Mouse (Mus musculus): ENCODE measurements around the gene Nagpa. TPM values are rescaled to one million over a fixed set of nuclear protein-coding genes. Genes with fewer than 3 reads are reported as not detected.

Nagpa gene
- polyA plus RNA-seq, 1 experiment from 2014 or later: 14.7 TPM

GRCm38 (mm10) chr16:5222140-5222539 lies 18.3 kb upstream of the Nagpa start, which contains the start of gene AU021092:
TSS of gene AU021092 (minus strand) at chr16:5222299.
- no peak for ATAC-seq (ENCODE audit: insufficient number of reproducible peaks, insufficient read depth, low FRiP score, low TSS enrichment, low read depth)
- no peaks in the 10 kb centered on the region for H3K4me1 ChIP-seq (replicated peaks)
- no peaks in the 10 kb centered on the region for H3K36me3 ChIP-seq
- no peak within 1 kb of the TSS for H3K4me3 ChIP-seq (replicated peaks)
- 79% methylated on average over 6 of the region's 6 CpGs for WGBS
- no peak within 1 kb of the TSS for H3K4me2 ChIP-seq
- H3K27me3 ChIP-seq: peaks cover 21% of the 10 kb centered on the region
- no peak within 1 kb of the TSS for H3K27ac ChIP-seq
- no peaks in the 10 kb centered on the region for H3K9me3 ChIP-seq
- H3K9ac ChIP-seq (replicated peaks): no peak within 1 kb of the TSS

- no peak overlapping the region for H3K4me3 ChIP-seq (replicated peaks)
- no peak for ATAC-seq (ENCODE audit: insufficient number of reproducible peaks, insufficient read depth, low FRiP score, low TSS enrichment, low read depth)
- no peak overlapping the region for H3K4me2 ChIP-seq
- H3K9me3 ChIP-seq: no peaks in the 10 kb centered on the region
- no peak overlapping the region for H3K9ac ChIP-seq (replicated peaks)
- H3K27me3 ChIP-seq: peaks cover 22% of the 10 kb centered on the region
- no peaks in the 10 kb centered on the region for H3K36me3 ChIP-seq
- no peak overlapping the region for H3K27ac ChIP-seq
- 85% methylated on average over 4 of the region's 4 CpGs for WGBS
- H3K4me1 ChIP-seq (replicated peaks): no peaks in the 10 kb centered on the region
Observed at GRCm38 (mm10) chr16:5221403-5221802, 17.6 kb upstream of the Nagpa start.

DNA sequence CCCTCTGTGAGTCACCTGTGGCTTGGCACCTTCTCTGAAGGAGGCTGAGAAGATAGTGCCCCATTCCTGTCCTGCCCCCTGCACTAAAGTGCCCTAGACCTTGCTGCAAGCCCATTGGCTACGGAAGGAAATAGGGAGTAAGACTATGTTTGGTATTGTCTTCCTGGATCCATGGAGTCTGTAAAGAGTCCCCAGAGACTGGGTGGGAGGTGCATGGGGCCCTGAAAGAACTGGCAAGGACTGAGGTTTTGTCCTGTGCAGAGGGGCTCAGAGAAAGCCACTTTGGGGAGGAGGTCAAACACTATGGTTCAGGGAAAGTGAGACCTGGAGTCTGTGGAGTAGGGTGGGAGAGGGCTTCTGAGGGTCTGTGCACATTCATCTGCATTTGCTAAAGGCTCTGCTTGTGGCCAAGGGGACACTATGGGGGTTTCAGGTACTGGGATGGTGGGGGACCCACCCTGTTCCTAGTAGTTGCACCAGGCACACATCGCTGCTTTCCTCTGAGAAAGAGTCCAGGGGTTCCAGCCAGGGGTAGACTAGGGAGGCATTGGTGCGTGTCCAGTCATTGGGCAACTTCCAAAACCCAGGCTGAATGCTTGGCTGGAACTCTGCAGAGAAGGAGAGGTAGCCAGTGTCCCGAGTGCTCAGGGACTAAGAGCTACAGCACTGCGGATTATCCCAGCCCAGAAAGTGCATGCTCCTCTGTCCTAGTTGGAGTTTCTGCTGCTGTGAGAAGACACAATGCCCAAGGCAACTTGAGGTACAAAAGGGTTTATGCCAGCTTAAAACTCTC lies 13.7 kb upstream of the Nagpa start:
- no peak overlapping the region for H3K27ac ChIP-seq
- H3K4me1 ChIP-seq (replicated peaks): no peaks in the 10 kb centered on the region
- 74% methylated on average over 5 of the region's 5 CpGs for WGBS
- H3K9ac ChIP-seq (replicated peaks): no peak overlapping the region
- no peaks in the 10 kb centered on the region for H3K36me3 ChIP-seq
- no peak overlapping the region for H3K4me3 ChIP-seq (replicated peaks)
- H3K9me3 ChIP-seq: no peaks in the 10 kb centered on the region
- H3K27me3 ChIP-seq: peaks cover 22% of the 10 kb centered on the region
- ATAC-seq (ENCODE audit: insufficient number of reproducible peaks, insufficient read depth, low FRiP score, low TSS enrichment, low read depth): no peak
- no peak overlapping the region for H3K4me2 ChIP-seq

GRCm38 (mm10) chr16:5216686-5217085 lies 12.9 kb upstream of the Nagpa start:
- peaks cover 22% of the 10 kb centered on the region for H3K27me3 ChIP-seq
- H3K4me1 ChIP-seq (replicated peaks): no peaks in the 10 kb centered on the region
- no peak overlapping the region for H3K9ac ChIP-seq (replicated peaks)
- H3K9me3 ChIP-seq: no peaks in the 10 kb centered on the region
- 62% methylated on average over 6 of the region's 6 CpGs for WGBS
- H3K27ac ChIP-seq: no peak overlapping the region
- H3K36me3 ChIP-seq: no peaks in the 10 kb centered on the region
- no peak for ATAC-seq (ENCODE audit: insufficient number of reproducible peaks, insufficient read depth, low FRiP score, low TSS enrichment, low read depth)
- H3K4me2 ChIP-seq: no peak overlapping the region
- no peak overlapping the region for H3K4me3 ChIP-seq (replicated peaks)

DNA sequence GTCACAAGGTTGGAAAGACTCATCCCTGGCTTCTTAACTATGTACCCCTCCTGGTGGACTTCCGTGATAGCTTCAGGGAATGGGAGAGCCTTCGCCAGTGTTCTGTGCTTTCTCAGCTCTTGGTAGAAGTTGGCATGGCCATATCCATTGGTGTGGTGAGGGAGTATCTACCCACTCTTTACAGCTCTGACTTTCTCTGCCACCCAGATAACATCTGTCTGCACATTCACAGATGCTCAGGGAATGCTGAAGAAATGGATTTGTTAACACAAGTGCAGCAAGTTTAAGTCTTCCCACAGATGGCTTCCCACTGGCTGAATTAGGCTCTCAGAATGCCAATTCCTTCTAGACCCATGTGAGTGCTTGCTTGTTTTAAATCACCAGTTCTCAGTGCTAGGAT lies 10.3 kb upstream of the Nagpa start:
- Histone ChIP-seq H3K36me3 (no peaks in the 10 kb centered on the region), H3K4me3 (replicated peaks) (no peak overlapping the region), H3K4me1 (replicated peaks) (no peaks in the 10 kb centered on the region), H3K9me3 (no peaks in the 10 kb centered on the region), H3K27ac (no peak overlapping the region), H3K27me3 (peaks cover 16% of the 10 kb centered on the region), H3K9ac (replicated peaks) (no peak overlapping the region), H3K4me2 (no peak overlapping the region)
- ATAC-seq (ENCODE audit: insufficient number of reproducible peaks, insufficient read depth, low FRiP score, low TSS enrichment, low read depth): no peak
- WGBS: 89% methylated on average over 2 of the region's 2 CpGs

GRCm38 (mm10) chr16:5212150-5212549 lies 8.3 kb upstream of the Nagpa start:
- no peaks in the 10 kb centered on the region for H3K9me3 ChIP-seq
- no peaks in the 10 kb centered on the region for H3K4me1 ChIP-seq (replicated peaks)
- ATAC-seq (ENCODE audit: insufficient number of reproducible peaks, insufficient read depth, low FRiP score, low TSS enrichment, low read depth): no peak
- WGBS: 86% methylated on average over 3 of the region's 3 CpGs
- H3K4me2 ChIP-seq: no peak overlapping the region
- H3K36me3 ChIP-seq: no peaks in the 10 kb centered on the region
- H3K4me3 ChIP-seq (replicated peaks): no peak overlapping the region
- H3K9ac ChIP-seq (replicated peaks): no peak overlapping the region
- peaks cover under 1% of the 10 kb centered on the region; the same call in 1 of the 2 replicates for H3K27me3 ChIP-seq
- no peak overlapping the region for H3K27ac ChIP-seq

DNA sequence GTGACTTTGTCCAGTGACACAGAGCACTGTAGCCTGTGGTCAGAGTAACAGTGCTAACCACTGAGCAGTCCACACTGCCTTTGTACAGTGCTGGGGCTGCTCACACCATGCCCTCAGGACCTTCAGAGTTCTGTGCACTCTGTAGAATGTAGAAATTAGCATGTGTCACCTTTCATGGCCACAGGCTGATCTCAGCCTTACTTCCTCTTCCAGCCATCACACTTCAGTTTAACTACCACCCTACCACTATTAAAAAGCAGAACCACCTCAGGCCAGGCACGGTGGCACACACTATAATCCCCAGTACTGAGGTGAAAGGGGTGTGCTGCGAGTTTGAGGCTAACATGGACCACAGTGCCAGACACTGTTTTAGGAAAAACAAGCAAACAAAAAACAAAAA lies 6.6 kb upstream of the Nagpa start:
- no peak overlapping the region for H3K27ac ChIP-seq
- no peak overlapping the region for H3K9ac ChIP-seq (replicated peaks)
- H3K4me2 ChIP-seq: no peak overlapping the region
- no peaks in the 10 kb centered on the region for H3K9me3 ChIP-seq
- H3K27me3 ChIP-seq: no peaks in the 10 kb centered on the region; the same call in 1 of the 2 replicates
- no peaks in the 10 kb centered on the region for H3K4me1 ChIP-seq (replicated peaks)
- WGBS: 61% methylated on average over 2 of the region's 2 CpGs
- H3K4me3 ChIP-seq (replicated peaks): no peak overlapping the region
- no peaks in the 10 kb centered on the region for H3K36me3 ChIP-seq
- ATAC-seq (ENCODE audit: insufficient number of reproducible peaks, insufficient read depth, low FRiP score, low TSS enrichment, low read depth): no peak

DNA sequence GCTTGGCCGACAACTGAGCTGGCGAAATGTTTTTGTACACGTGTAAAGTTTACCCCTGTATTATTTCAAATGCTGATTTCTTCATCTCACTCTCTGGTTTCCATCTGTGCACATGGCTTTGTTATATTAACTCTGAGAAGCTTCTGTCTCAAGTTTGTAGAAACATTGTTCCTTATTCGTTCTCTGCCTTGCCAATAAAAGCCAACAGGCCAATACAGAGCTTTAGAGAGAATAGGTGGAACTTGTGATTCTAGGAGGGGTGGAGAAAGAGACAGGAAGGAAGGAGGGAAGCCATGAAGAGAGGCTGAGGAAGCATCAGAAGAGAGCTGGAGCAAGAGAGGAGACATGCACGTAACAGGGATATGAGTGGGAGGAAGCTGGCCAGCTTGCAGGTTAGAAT lies 2.2 kb upstream of the Nagpa start:
- Histone ChIP-seq H3K4me2 (no peak overlapping the region), H3K36me3 (no peaks in the 10 kb centered on the region), H3K9me3 (no peaks in the 10 kb centered on the region), H3K9ac (replicated peaks) (no peak overlapping the region), H3K4me3 (replicated peaks) (no peak overlapping the region), H3K27ac (no peak overlapping the region), H3K4me1 (replicated peaks) (0 out of 2 replicates have a peak, but pooled peaks cover 5% of the 10 kb centered on the region), H3K27me3 (peaks cover 8% of the 10 kb centered on the region)
- no peak for ATAC-seq (ENCODE audit: insufficient number of reproducible peaks, insufficient read depth, low FRiP score, low TSS enrichment, low read depth)
- 77% methylated on average over 5 of the region's 5 CpGs for WGBS

DNA sequence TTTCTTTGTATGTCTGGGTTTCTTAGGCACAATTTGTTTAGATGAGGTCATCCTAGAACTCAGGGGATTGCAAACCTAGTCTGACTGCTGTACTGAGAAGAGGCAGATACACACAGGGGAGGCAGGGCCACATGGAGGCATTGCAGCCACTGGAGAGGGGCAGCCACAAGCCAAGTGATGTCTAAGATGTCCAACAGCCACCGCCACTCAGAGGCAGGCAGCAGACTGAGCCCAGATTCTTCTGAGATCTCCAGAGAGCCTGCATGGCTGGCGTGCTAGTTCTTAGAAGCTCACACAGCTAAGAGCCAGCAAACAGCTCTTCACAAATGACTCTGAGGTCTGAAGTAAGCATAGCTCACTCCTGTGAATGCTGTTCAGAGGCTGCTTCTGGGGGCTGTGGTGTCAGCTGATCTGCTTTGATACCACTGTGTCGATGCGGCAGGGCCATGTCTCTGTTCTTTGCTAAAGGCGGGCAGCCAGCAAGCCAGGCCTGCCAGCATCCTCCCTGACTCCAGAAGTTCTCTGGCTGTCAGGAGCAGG lies 1.7 kb upstream of the Nagpa start:
- Histone ChIP-seq H3K4me1 (replicated peaks) (0 out of 2 replicates have a peak, but pooled peaks cover 5% of the 10 kb centered on the region), H3K9ac (replicated peaks) (no peak overlapping the region), H3K4me3 (replicated peaks) (no peak overlapping the region), H3K9me3 (no peaks in the 10 kb centered on the region), H3K27ac (no peak overlapping the region), H3K36me3 (no peaks in the 10 kb centered on the region), H3K27me3 (peaks cover 8% of the 10 kb centered on the region), H3K4me2 (no peak overlapping the region)
- ATAC-seq (ENCODE audit: insufficient number of reproducible peaks, insufficient read depth, low FRiP score, low TSS enrichment, low read depth): no peak
- 88% methylated on average over 5 of the region's 5 CpGs for WGBS

GRCm38 (mm10) chr16:5203200-5203599 lies 612 bp downstream of the Nagpa start:
- H3K4me3 ChIP-seq (replicated peaks): peak overlapping the region; percentile 80
- ATAC-seq (ENCODE audit: insufficient number of reproducible peaks, insufficient read depth, low FRiP score, low TSS enrichment, low read depth): 0 out of 2 replicates have a peak, but pooled peaks have one; percentile 11
- H3K9me3 ChIP-seq: no peaks in the 10 kb centered on the region
- peaks cover 16% of the 10 kb centered on the region; the same call in 1 of the 2 replicates for H3K36me3 ChIP-seq
- H3K27ac ChIP-seq: no peak overlapping the region
- H3K27me3 ChIP-seq: peaks cover 8% of the 10 kb centered on the region
- H3K4me1 ChIP-seq (replicated peaks): 0 out of 2 replicates have a peak, but pooled peaks cover 5% of the 10 kb centered on the region
- peak overlapping the region; percentile 63 for H3K9ac ChIP-seq (replicated peaks)
- peak overlapping the region; percentile 97 for H3K4me2 ChIP-seq
- 1% methylated on average over 36 of the region's 36 CpGs for WGBS

- peak overlapping the region; percentile 80 for H3K4me3 ChIP-seq (replicated peaks)
- WGBS: 10% methylated on average over 4 of the region's 4 CpGs
- no peak overlapping the region for H3K27ac ChIP-seq
- H3K9ac ChIP-seq (replicated peaks): no peak overlapping the region
- no peaks in the 10 kb centered on the region for H3K9me3 ChIP-seq
- H3K4me1 ChIP-seq (replicated peaks): 0 out of 2 replicates have a peak, but pooled peaks cover 5% of the 10 kb centered on the region
- H3K4me2 ChIP-seq: peak overlapping the region; percentile 97
- ATAC-seq (ENCODE audit: insufficient number of reproducible peaks, insufficient read depth, low FRiP score, low TSS enrichment, low read depth): no peak
- peaks cover 18% of the 10 kb centered on the region; the same call in 1 of the 2 replicates for H3K36me3 ChIP-seq
- peaks cover 8% of the 10 kb centered on the region for H3K27me3 ChIP-seq
Observed at GRCm38 (mm10) chr16:5202681-5203080, 1.1 kb downstream of the Nagpa start.

Measured in limb, embryonic 12.5 days (tissue).